Mouse (Mus musculus) brain, embryonic 14.5 days (tissue): ENCODE measurements around the gene Zfr. TPM values are rescaled to one million over a fixed set of nuclear protein-coding genes. Genes with fewer than 3 reads are reported as not detected.
"Not testable (repeated sequence)": the region's sequence is repeated elsewhere in the genome, so short reads cannot be mapped to it uniquely, and the experiment has no call there.

ENCODE experiments used
- DNase-seq: peaks from one replicate; pipeline ENCODE4 v3.0.0-alpha.2; 2011; ENCODE audit warnings: low read depth
- CTCF ChIP-seq: fragments of 200-500 bp; IDR thresholded peaks from 2 replicates; pipeline ENCODE4 v1.5.1; 2012; ENCODE audit warnings: inconsistent platforms, mild to moderate bottlenecking, moderate library complexity, borderline replicate concordance; ENCODE audit not compliant: insufficient read depth, insufficient read length; ENCODE audit errors: extremely low read depth
- POLR2A ChIP-seq: fragments of 200-500 bp; IDR thresholded peaks from 2 replicates; pipeline ENCODE4 v1.6.1; 2012; ENCODE audit warnings: mild to moderate bottlenecking, inconsistent platforms, borderline replicate concordance; ENCODE audit not compliant: poor library complexity, insufficient read depth, insufficient read length, severe bottlenecking; ENCODE audit errors: extremely low read depth
- polyA plus RNA-seq: library from polyadenylated mRNA; depleted of rRNA; stranded (reverse); fragments of >200 nt; gene quantifications from 2 replicates; pipeline ENCODE4 v1.2.3, GENCODE M21; 2012

The Zfr gene
- polyA plus RNA-seq, 1 experiment = 125 TPM

- TF ChIP-seq CTCF = no peak
- TF ChIP-seq POLR2A = no peak
- no peak for DNase-seq
Observed at GRCm38 (mm10) chr15:12111232-12111631, 6.4 kb upstream of the Zfr start.

GRCm38 (mm10) chr15:12113411-12113810, 4.2 kb upstream of the Zfr start:
- peak; percentile 55 for DNase-seq
- TF ChIP-seq CTCF (peak; percentile 26; the same call in 1 of the 2 replicates), POLR2A (no peak)

- DNase-seq = no peak
- TF ChIP-seq POLR2A = no peak
- TF ChIP-seq CTCF = no peak
Observed at GRCm38 (mm10) chr15:12114546-12114945, 3.1 kb upstream of the Zfr start.

- no peak for DNase-seq
- TF ChIP-seq POLR2A (no peak), CTCF (no peak)
Observed at GRCm38 (mm10) chr15:12115722-12116230, 1.9 kb upstream of the Zfr start.

- DNase-seq = no peak
- TF ChIP-seq POLR2A (peak; percentile 1; the same call in 1 of the 2 replicates), CTCF (no peak)
Observed at GRCm38 (mm10) chr15:12118093-12118431, 431 bp downstream of the Zfr start.

GRCm38 (mm10) chr15:12118432-12119128, 949 bp downstream of the Zfr start:
- TF ChIP-seq CTCF (no peak), POLR2A (0 out of 2 replicates have a peak, but pooled peaks have one; percentile 47)
- DNase-seq = peak; percentile 73

GRCm38 (mm10) chr15:12119129-12119466, 1.5 kb downstream of the Zfr start:
- no peak for DNase-seq
- TF ChIP-seq CTCF = no peak
- no peak for TF ChIP-seq POLR2A

GRCm38 (mm10) chr15:12124913-12125312, 7.3 kb downstream of the Zfr start:
- no peak for DNase-seq
- TF ChIP-seq CTCF (no peak), POLR2A (no peak)

- not testable (repeated sequence) for DNase-seq
Observed at GRCm38 (mm10) chr15:12130871-12131270, 13.2 kb downstream of the Zfr start.

- DNase-seq = no peak
Observed at GRCm38 (mm10) chr15:12134546-12134945, 16.9 kb downstream of the Zfr start.

GRCm38 (mm10) chr15:12135368-12135767, 17.7 kb downstream of the Zfr start:
- peak; percentile 9 for DNase-seq
- TF ChIP-seq CTCF (no peak), POLR2A (no peak)

More at GRCm38 (mm10) chr15:12134546-12134945, 16.9 kb downstream of the Zfr start:
- TF ChIP-seq CTCF (no peak), POLR2A (no peak)

- DNase-seq = peak; percentile 34
- TF ChIP-seq POLR2A (no peak), CTCF (no peak)
Observed at GRCm38 (mm10) chr15:12136371-12136770, 18.7 kb downstream of the Zfr start.
